Mouse (Mus musculus): Measurements from ENCODE around the gene Soga1.
A peak's percentile ranks its signal among the peaks of the same experiment; 100 is the strongest.

The Soga1 gene

GRCm38 (mm10) chr2:157078059-157078792, 828 bp downstream of the Soga1 start:
- no peak for DNase-seq

GRCm38 (mm10) chr2:157077641-157078058, 1.4 kb downstream of the Soga1 start:
- DNase-seq, result peak; percentile 91 to 94

- DNase-seq, result peak; percentile 53 to 60
These were observed 1.9 kb downstream of the Soga1 start for GRCm38 (mm10) chr2:157077160-157077559.

GRCm38 (mm10) chr2:157076585-157076984, 2.5 kb downstream of the Soga1 start:
- DNase-seq, result no peak

- DNase-seq, result peak in 1 of 2 experiments; percentile 54
These were observed 3.4 kb downstream of the Soga1 start for GRCm38 (mm10) chr2:157075685-157076084.

- no peak for DNase-seq
These were observed 3.8 kb downstream of the Soga1 start for GRCm38 (mm10) chr2:157075226-157075625.

GRCm38 (mm10) chr2:157074772-157075171, 4.3 kb downstream of the Soga1 start:
- DNase-seq, result peak in 1 of 2 experiments; percentile 64

- DNase-seq, result peak; percentile 38 to 45
These were observed 4.8 kb downstream of the Soga1 start for GRCm38 (mm10) chr2:157074186-157074724.

GRCm38 (mm10) chr2:157073378-157074052, 5.5 kb downstream of the Soga1 start:
- DNase-seq, result peak in 1 of 2 experiments; percentile 51

GRCm38 (mm10) chr2:157072316-157072990, 6.6 kb downstream of the Soga1 start:
- DNase-seq, result no peak

GRCm38 (mm10) chr2:157071556-157071955, 7.5 kb downstream of the Soga1 start:
- DNase-seq, result peak; percentile 88 to 93

GRCm38 (mm10) chr2:157070365-157070764, 8.7 kb downstream of the Soga1 start:
- peak; percentile 80 to 88 for DNase-seq

GRCm38 (mm10) chr2:157069755-157070315, 9.2 kb downstream of the Soga1 start:
- no peak for DNase-seq

- DNase-seq, result peak in 1 of 2 experiments; percentile 56
These were observed 9.7 kb downstream of the Soga1 start for GRCm38 (mm10) chr2:157069355-157069735.

- no peak for DNase-seq
These were observed 10.2 kb downstream of the Soga1 start for GRCm38 (mm10) chr2:157068701-157069354.

GRCm38 (mm10) chr2:157066731-157067430, 12.2 kb downstream of the Soga1 start:
- DNase-seq, result peak in 1 of 2 experiments; percentile 46

GRCm38 (mm10) chr2:157065879-157066226, 13.2 kb downstream of the Soga1 start:
- no peak for DNase-seq

- peak in 1 of 2 experiments; percentile 69 for DNase-seq
These were observed 13.8 kb downstream of the Soga1 start for GRCm38 (mm10) chr2:157064978-157065878.

- DNase-seq, result peak in 1 of 2 experiments; percentile 49
These were observed 14.9 kb downstream of the Soga1 start for GRCm38 (mm10) chr2:157064136-157064535.

GRCm38 (mm10) chr2:157063241-157063700, 15.8 kb downstream of the Soga1 start:
- peak; percentile 70 to 75 for DNase-seq
